Mouse (Mus musculus) embryonic facial prominence, embryonic 13.5 days (tissue): ENCODE measurements around the gene Tmx1. TPM values are rescaled to one million over a fixed set of nuclear protein-coding genes. Genes with fewer than 3 reads are reported as not detected.

ENCODE experiments used
- ATAC-seq: fragments of 200-750 bp; cut with Nextera tagmentation; 2 replicates; pipeline ENCODE4 v1.8.0; 2017; ENCODE audit warnings: low read depth; ENCODE audit not compliant: insufficient number of reproducible peaks, insufficient read depth, low FRiP score, low TSS enrichment
- H3K27ac ChIP-seq: fragments of 300-500 bp; sonication (generic); 2 replicates; pipeline ENCODE4 v1.5.1; 2015; ENCODE audit warnings: moderate library complexity, mild to moderate bottlenecking, inconsistent platforms
- H3K27me3 ChIP-seq: fragments of 300-500 bp; sonication (generic); 2 replicates; pipeline ENCODE4 v1.6.1; 2015; ENCODE audit warnings: mild to moderate bottlenecking, inconsistent platforms
- H3K36me3 ChIP-seq: fragments of 300-500 bp; sonication (generic); 2 replicates; pipeline ENCODE4 v1.6.1; 2015; ENCODE audit warnings: mild to moderate bottlenecking, inconsistent platforms
- H3K4me1 ChIP-seq: fragments of 300-500 bp; sonication (generic); 2 replicates; pipeline ENCODE4 v1.6.1; 2015; ENCODE audit warnings: inconsistent platforms
- H3K4me2 ChIP-seq: fragments of 300-500 bp; sonication (generic); 2 replicates; pipeline ENCODE4 v1.6.1; 2015; ENCODE audit warnings: moderate library complexity, mild to moderate bottlenecking, inconsistent platforms
- H3K4me3 ChIP-seq: fragments of 300-500 bp; sonication (generic); 2 replicates; pipeline ENCODE4 v1.5.1; 2015; ENCODE audit warnings: mild to moderate bottlenecking, inconsistent platforms
- H3K9ac ChIP-seq: fragments of 300-500 bp; sonication (generic); 2 replicates; pipeline ENCODE4 v1.6.1; 2015; ENCODE audit warnings: mild to moderate bottlenecking, inconsistent platforms
- H3K9me3 ChIP-seq: fragments of 300-500 bp; sonication (generic); 2 replicates; pipeline ENCODE4 v1.6.1; 2016; ENCODE audit warnings: inconsistent platforms
- WGBS: fragments of 180-500 bp; shearing (Covaris S2); methylation state at CpG from one replicate; pipeline ENCODE4 v1.1.7; 2015; ENCODE audit warnings: mixed read lengths; 5-methylcytosine and 5-hydroxymethylcytosine counted together
- polyA plus RNA-seq: library from polyadenylated mRNA; unstranded; fragments of >200 nt; fragmentation: Nextera tagmentation; extraction: Ambion mirVana; gene quantifications from 2 replicates; pipeline ENCODE4 v1.2.1, GENCODE M21; 2015

Tmx1 gene
- 93.2 and 105 TPM in 2 replicates for polyA plus RNA-seq

DNA sequence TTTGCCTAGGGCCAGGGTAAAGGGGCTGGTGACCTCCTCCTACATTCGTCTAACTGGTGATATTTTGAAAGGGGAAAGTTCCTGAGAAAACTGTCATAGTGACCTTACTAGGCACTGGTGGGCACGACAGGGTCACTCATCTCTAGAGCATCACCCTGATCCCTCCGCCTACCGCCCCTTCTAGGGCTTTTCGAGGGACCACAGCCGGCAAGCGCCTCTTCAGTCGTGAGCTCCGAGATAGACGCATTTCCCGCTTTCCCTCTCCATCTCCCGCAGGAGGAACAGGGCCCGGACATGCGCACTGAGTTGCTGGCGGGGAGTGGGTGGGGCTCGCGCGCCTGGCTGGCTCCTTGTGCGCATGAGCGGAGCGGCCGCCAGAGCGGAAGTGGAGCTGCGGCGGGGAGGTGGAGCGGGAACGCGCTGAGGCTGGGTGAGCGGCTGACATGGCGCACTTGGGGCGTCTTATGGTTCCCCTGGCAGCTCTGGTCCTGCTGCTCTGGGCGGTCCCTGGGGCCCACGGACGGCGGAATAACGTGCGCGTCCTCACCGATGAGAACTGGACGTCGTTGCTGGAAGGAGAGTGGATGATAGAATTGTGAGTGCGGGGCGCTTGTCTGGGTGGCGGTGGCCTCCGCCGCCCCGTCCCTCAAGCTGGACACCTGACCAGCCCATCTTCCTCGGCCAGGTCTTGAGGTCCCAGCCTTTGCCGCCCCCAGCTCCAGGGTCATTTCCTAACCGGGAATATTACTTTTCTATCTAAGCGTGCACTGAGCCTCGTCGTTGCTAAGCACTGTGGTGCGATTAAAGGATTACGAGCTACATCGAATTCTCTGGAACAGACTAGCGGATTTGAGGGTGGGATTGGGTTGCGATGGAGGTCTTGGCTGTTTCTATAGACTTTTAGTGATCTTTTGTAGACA lies at the start of gene Tmx1:
TSS of gene Tmx1 (plus strand) at position 370 of the 920 bp plus-strand sequence.
- Histone ChIP-seq H3K9ac (peak within 1 kb of the TSS; percentile 89), H3K4me3 (peak within 1 kb of the TSS; percentile 86), H3K27ac (peak within 1 kb of the TSS; percentile 80), H3K27me3 (no peaks in the 10 kb centered on the region), H3K4me1 (peaks cover 21% of the 10 kb centered on the region), H3K4me2 (peak within 1 kb of the TSS; percentile 76), H3K36me3 (peaks cover 13% of the 10 kb centered on the region), H3K9me3 (no peaks in the 10 kb centered on the region)
- ATAC-seq = peak; percentile 96
- under 1% methylated on average over 57 of the region's 58 CpGs for WGBS

GRCm38 (mm10) chr12:70404327-70404726 lies 48.6 kb upstream of the Tmx1 start:
- no peak for ATAC-seq
- no peak overlapping the region for H3K27ac ChIP-seq
- no peak overlapping the region for H3K4me2 ChIP-seq
- H3K9me3 ChIP-seq = no peaks in the 10 kb centered on the region
- no peaks in the 10 kb centered on the region for H3K36me3 ChIP-seq
- no peaks in the 10 kb centered on the region for H3K27me3 ChIP-seq
- H3K4me3 ChIP-seq = no peak overlapping the region
- 60% methylated on average over 6 of the region's 6 CpGs for WGBS
- H3K9ac ChIP-seq = no peak overlapping the region
- no peaks in the 10 kb centered on the region for H3K4me1 ChIP-seq

GRCm38 (mm10) chr12:70408396-70408795 lies 44.5 kb upstream of the Tmx1 start:
- no peaks in the 10 kb centered on the region for H3K27me3 ChIP-seq
- no peak overlapping the region for H3K9ac ChIP-seq
- WGBS = 40% methylated on average over 1 of the region's 1 CpGs
- no peaks in the 10 kb centered on the region for H3K4me1 ChIP-seq
- no peak for ATAC-seq
- H3K4me3 ChIP-seq = no peak overlapping the region
- no peaks in the 10 kb centered on the region for H3K36me3 ChIP-seq
- no peaks in the 10 kb centered on the region for H3K9me3 ChIP-seq
- no peak overlapping the region for H3K4me2 ChIP-seq
- H3K27ac ChIP-seq = no peak overlapping the region

GRCm38 (mm10) chr12:70409600-70409999 lies 43.3 kb upstream of the Tmx1 start:
- ATAC-seq = no peak
- no peak overlapping the region for H3K27ac ChIP-seq
- H3K4me2 ChIP-seq = no peak overlapping the region
- H3K9me3 ChIP-seq = no peaks in the 10 kb centered on the region
- WGBS = 93% methylated on average over 2 of the region's 2 CpGs
- H3K4me1 ChIP-seq = no peaks in the 10 kb centered on the region
- no peak overlapping the region for H3K4me3 ChIP-seq
- H3K9ac ChIP-seq = no peak overlapping the region
- no peaks in the 10 kb centered on the region for H3K36me3 ChIP-seq
- no peaks in the 10 kb centered on the region for H3K27me3 ChIP-seq

GRCm38 (mm10) chr12:70420216-70420615 lies 32.7 kb upstream of the Tmx1 start:
- Histone ChIP-seq H3K27ac (no peak overlapping the region), H3K27me3 (no peaks in the 10 kb centered on the region), H3K9me3 (no peaks in the 10 kb centered on the region), H3K9ac (no peak overlapping the region), H3K4me3 (no peak overlapping the region), H3K36me3 (no peaks in the 10 kb centered on the region), H3K4me1 (no peaks in the 10 kb centered on the region), H3K4me2 (no peak overlapping the region)
- WGBS = 81% methylated on average over 1 of the region's 1 CpGs
- no peak for ATAC-seq

GRCm38 (mm10) chr12:70421028-70421427 lies 31.9 kb upstream of the Tmx1 start:
- Histone ChIP-seq H3K9ac (no peak overlapping the region), H3K4me3 (no peak overlapping the region), H3K4me1 (no peaks in the 10 kb centered on the region), H3K9me3 (no peaks in the 10 kb centered on the region), H3K27ac (no peak overlapping the region), H3K4me2 (no peak overlapping the region), H3K27me3 (no peaks in the 10 kb centered on the region), H3K36me3 (no peaks in the 10 kb centered on the region)
- 91% methylated on average over 3 of the region's 3 CpGs for WGBS
- ATAC-seq = no peak

DNA sequence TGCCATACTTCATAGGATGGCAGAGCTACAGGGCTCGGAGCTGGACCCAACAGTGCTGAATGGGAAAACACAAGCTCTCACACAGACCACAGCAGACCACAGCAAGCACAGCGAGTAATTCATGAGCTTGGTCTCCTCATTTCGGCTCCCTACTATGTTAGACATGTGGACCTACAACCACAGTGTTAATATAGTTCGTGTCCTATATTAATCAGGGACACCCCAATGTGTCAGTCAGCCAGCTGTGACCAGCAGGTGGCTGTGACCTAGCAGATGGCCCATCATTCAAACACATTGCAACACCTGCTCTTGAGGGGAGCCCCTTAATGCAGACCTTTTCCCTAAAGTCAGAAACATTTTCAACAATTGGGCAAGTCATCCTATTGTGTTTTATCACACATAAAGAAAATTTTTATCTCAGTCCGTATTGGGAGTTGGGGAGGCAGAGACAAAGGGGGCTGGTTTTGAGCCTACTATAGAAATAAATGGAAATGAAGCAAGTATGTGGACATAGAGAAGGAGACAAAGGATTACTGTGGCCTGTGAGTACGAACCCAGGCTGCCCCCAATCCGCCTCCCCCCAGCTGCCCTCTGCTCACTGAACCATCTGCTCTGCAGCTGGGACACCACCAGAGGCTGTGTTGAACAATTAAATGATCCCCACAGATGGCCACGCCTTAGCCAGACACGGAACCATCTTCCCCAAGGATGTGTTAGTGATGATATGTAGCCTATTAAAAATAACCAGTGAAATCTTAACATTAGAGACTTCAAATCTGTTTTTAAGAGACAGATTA lies 30.4 kb upstream of the Tmx1 start:
- Histone ChIP-seq H3K4me1 (no peaks in the 10 kb centered on the region), H3K27me3 (no peaks in the 10 kb centered on the region), H3K9me3 (no peaks in the 10 kb centered on the region), H3K9ac (no peak overlapping the region), H3K27ac (no peak overlapping the region), H3K4me2 (no peak overlapping the region), H3K36me3 (no peaks in the 10 kb centered on the region), H3K4me3 (no peak overlapping the region)
- WGBS = 58% methylated on average over 9 of the region's 9 CpGs
- ATAC-seq = no peak

- no peaks in the 10 kb centered on the region for H3K27me3 ChIP-seq
- no peak overlapping the region for H3K4me3 ChIP-seq
- no peak overlapping the region for H3K4me2 ChIP-seq
- H3K36me3 ChIP-seq = no peaks in the 10 kb centered on the region
- 87% methylated on average over 3 of the region's 3 CpGs for WGBS
- H3K27ac ChIP-seq = no peak overlapping the region
- H3K4me1 ChIP-seq = no peaks in the 10 kb centered on the region
- no peak for ATAC-seq
- no peak overlapping the region for H3K9ac ChIP-seq
- H3K9me3 ChIP-seq = no peaks in the 10 kb centered on the region
Observed at GRCm38 (mm10) chr12:70427885-70428284, 25.0 kb upstream of the Tmx1 start.

DNA sequence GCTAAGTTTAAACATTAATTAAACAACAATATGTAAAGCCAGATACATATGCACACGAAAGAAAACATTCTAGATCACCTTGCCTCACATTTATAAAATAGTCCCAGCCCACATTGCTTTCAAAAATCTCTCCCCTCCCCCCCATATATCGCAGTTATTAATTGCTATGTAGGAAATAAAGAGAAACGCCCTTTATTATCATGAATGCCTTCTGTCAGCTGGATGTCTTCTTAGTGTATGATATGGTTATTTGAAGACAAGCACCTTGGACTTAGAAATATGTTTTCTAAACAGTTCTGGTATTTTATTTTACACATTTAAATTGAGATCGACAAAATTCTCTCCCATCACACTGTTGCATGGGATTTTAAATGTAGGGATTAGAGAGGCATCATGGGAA lies 23.3 kb upstream of the Tmx1 start:
- H3K27ac ChIP-seq = no peak overlapping the region
- no peaks in the 10 kb centered on the region for H3K9me3 ChIP-seq
- H3K36me3 ChIP-seq = no peaks in the 10 kb centered on the region
- ATAC-seq = no peak
- WGBS = 79% methylated on average over 4 of the region's 4 CpGs
- H3K4me2 ChIP-seq = no peak overlapping the region
- H3K9ac ChIP-seq = no peak overlapping the region
- no peaks in the 10 kb centered on the region for H3K4me1 ChIP-seq
- no peaks in the 10 kb centered on the region for H3K27me3 ChIP-seq
- H3K4me3 ChIP-seq = no peak overlapping the region

DNA sequence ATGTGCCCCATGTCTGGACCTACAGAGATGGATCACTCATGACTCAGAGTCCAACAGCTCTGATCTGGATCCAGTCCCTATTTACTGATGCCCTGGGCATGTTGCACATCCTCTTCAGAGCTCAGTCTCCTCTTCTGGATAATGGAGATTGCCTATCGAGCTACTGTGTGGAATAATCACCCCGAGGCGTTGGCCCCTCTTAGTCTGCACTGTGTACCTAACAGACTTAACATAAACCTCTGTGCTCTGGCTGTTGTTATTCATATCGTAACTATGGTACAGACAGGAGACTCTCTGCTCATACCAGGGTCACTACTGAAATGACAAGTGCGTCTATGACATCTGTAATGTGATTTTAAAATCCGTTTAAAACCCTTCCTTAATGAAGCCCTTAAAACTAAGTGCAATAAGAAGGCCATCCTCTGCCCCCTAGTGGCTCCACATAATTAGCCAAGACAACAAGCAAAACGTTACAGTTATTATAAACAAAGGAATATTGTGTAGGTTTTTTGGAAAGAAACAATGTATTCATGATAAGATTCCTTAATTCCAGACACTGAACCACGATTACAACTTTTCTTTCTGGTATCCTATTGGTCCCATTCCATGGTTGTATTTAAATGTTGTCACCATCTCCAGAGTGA lies 22.5 kb upstream of the Tmx1 start:
- Histone ChIP-seq H3K4me2 (no peak overlapping the region), H3K9me3 (no peaks in the 10 kb centered on the region), H3K9ac (no peak overlapping the region), H3K4me1 (no peaks in the 10 kb centered on the region), H3K27me3 (no peaks in the 10 kb centered on the region), H3K27ac (no peak overlapping the region), H3K4me3 (no peak overlapping the region), H3K36me3 (no peaks in the 10 kb centered on the region)
- ATAC-seq = no peak
- 31% methylated on average over 8 of the region's 8 CpGs for WGBS

DNA sequence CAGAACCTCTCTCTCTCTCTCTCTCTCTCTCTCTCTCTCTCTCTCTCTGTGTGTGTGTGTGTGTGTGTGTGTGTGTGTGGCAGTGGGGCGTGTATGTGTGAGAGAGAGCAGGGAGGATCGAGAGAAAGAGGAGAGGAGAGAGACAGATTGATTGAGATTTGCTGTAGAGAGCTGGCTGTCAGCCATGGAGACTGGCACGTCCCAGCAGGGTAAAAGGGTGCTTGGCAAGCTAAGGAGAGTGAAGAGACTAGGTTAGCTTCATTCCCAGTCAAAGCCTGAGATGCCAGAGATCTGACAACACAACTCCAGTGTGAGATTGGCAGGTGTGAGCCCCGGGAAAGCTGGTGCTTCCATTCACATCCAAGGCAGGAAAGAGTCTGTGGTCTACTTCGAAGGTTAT lies 21.5 kb upstream of the Tmx1 start:
- ATAC-seq = no peak
- no peak overlapping the region for H3K4me2 ChIP-seq
- 68% methylated on average over 5 of the region's 5 CpGs for WGBS
- H3K9ac ChIP-seq = no peak overlapping the region
- no peak overlapping the region for H3K4me3 ChIP-seq
- H3K9me3 ChIP-seq = no peaks in the 10 kb centered on the region
- H3K27ac ChIP-seq = no peak overlapping the region
- no peaks in the 10 kb centered on the region for H3K27me3 ChIP-seq
- no peaks in the 10 kb centered on the region for H3K36me3 ChIP-seq
- no peaks in the 10 kb centered on the region for H3K4me1 ChIP-seq
